Mouse (Mus musculus) forebrain, embryonic 13.5 days (tissue): Measurements from ENCODE around the gene Bpgm. TPM values are rescaled to one million over a fixed set of nuclear protein-coding genes. Genes with fewer than 3 reads are reported as not detected.
A peak's percentile ranks its signal among the peaks of the same experiment; 100 is the strongest.

ENCODE experiments used
- ATAC-seq: fragments of 200-750 bp; cut with Nextera tagmentation; 2 replicates; pipeline ENCODE4 v1.8.0; 2017
- H3K27ac ChIP-seq: fragments of 300-500 bp; sonication (generic); 2 replicates; pipeline ENCODE4 v1.5.1; 2015; ENCODE audit warnings: inconsistent platforms, mild to moderate bottlenecking, moderate library complexity
- H3K27me3 ChIP-seq: fragments of 300-500 bp; sonication (generic); 2 replicates; pipeline ENCODE4 v1.6.1; 2015; ENCODE audit warnings: mild to moderate bottlenecking, inconsistent platforms
- H3K36me3 ChIP-seq: fragments of 300-500 bp; sonication (generic); 2 replicates; pipeline ENCODE4 v1.6.1; 2015; ENCODE audit warnings: mild to moderate bottlenecking, inconsistent platforms; ENCODE audit not compliant: poor library complexity, severe bottlenecking
- H3K4me1 ChIP-seq: fragments of 300-500 bp; sonication (generic); 2 replicates; pipeline ENCODE4 v1.6.1; 2015; ENCODE audit warnings: inconsistent platforms
- H3K4me2 ChIP-seq: fragments of 300-500 bp; sonication (generic); 2 replicates; pipeline ENCODE4 v1.6.1; 2015; ENCODE audit warnings: inconsistent platforms, mild to moderate bottlenecking, moderate library complexity
- H3K4me3 ChIP-seq: fragments of 300-500 bp; sonication (generic); 2 replicates; pipeline ENCODE4 v1.5.1; 2015; ENCODE audit warnings: mild to moderate bottlenecking, inconsistent platforms
- H3K9ac ChIP-seq: fragments of 300-500 bp; sonication (generic); 2 replicates; pipeline ENCODE4 v1.6.1; 2015; ENCODE audit warnings: mild to moderate bottlenecking, inconsistent platforms
- H3K9me3 ChIP-seq: fragments of 300-500 bp; sonication (generic); replicated peaks from 2 replicates; pipeline ENCODE4 v1.6.1; 2016; ENCODE audit warnings: inconsistent platforms
- WGBS: fragments of 180-500 bp; shearing (Covaris S2); methylation state at CpG from one replicate; pipeline ENCODE4 v1.1.7; 2015; 5-methylcytosine and 5-hydroxymethylcytosine counted together
- polyA plus RNA-seq: library from polyadenylated mRNA; unstranded; fragments of >200 nt; fragmentation: Nextera tagmentation; extraction: Ambion mirVana; gene quantifications from 2 replicates; pipeline ENCODE4 v1.2.1, GENCODE M21; 2015

Gene Bpgm
- polyA plus RNA-seq, 1 experiment from 2014 or later, result 57.8 TPM

DNA sequence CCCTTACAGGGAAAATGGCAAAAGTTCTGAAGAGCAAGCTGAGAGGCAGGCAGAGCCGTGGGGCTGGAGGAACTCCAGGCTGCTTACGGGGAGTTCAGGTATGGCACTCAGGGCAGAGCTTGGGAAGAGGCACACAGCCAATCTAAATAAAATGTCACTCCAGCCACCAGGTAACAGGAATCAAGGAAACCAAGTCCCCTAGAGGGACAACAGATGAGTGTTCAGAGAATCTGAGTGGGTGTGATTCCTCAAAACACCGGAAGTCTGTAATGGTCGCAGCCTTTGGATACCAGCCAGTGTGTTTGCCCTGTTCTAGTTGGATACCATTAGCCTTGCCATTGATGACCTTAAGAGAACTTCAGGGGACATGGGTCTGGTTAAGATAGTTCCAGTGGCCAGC, 66.9 kb downstream of the Bpgm start:
- Histone ChIP-seq H3K9ac (no peak overlapping the region), H3K27ac (no peak overlapping the region), H3K4me2 (no peak overlapping the region), H3K4me3 (no peak overlapping the region), H3K36me3 (no peaks in the 10 kb centered on the region), H3K4me1 (peaks cover 13% of the 10 kb centered on the region), H3K9me3 (no peaks in the 10 kb centered on the region), H3K27me3 (no peaks in the 10 kb centered on the region)
- WGBS, result 79% methylated on average over 4 of the region's 4 CpGs
- no peak for ATAC-seq

DNA sequence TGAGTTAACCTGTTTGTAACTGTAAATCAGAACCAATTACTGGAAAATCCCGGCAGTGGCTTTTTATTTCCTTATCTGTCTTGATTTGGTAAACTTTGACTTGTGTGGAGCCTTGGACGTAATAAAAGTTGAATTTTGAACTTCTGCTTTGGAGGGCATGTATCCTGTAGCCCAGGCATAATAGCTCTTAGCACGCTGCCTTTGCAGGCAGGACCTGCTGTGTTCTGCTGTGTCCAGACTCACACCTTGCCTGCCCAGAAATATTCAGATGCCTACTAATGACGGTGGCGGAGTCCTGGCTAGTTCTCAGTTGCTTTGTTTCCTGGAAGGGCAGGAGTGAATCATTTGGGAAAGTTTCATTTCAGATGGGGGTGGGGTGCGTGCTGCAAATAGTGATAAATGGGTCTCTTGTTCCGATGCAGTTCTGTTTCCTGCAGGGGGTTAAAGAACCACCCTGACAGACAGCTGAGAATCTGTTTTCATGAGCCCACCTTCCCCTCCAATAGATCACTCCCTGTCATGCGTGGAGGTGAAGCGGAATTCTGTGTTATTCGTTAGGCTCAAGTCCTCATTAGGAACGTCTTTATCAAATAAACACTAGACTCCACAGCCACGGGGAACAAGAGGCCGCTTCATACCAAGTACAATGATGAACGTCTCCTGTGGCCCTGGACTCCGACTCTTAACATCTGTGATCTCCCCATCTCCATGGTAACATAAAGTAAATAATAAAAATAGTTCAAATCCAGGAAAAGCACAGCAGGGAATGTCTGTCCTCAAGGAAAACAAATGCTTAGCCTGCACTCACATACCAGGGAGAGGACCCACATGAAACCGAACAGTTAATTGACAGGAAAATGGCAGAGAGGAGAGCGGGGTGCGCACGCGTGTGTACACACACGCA, 67.5 kb downstream of the Bpgm start:
- WGBS, result 43% methylated on average over 21 of the region's 21 CpGs
- peak overlapping the region; percentile 10; the same call in 1 of the 2 replicates for H3K4me2 ChIP-seq
- no peaks in the 10 kb centered on the region for H3K27me3 ChIP-seq
- H3K4me1 ChIP-seq, result peaks cover 13% of the 10 kb centered on the region
- no peak for ATAC-seq
- no peak overlapping the region for H3K27ac ChIP-seq
- no peak overlapping the region for H3K9ac ChIP-seq
- H3K36me3 ChIP-seq, result no peaks in the 10 kb centered on the region
- H3K9me3 ChIP-seq, result no peaks in the 10 kb centered on the region
- no peak overlapping the region for H3K4me3 ChIP-seq

DNA sequence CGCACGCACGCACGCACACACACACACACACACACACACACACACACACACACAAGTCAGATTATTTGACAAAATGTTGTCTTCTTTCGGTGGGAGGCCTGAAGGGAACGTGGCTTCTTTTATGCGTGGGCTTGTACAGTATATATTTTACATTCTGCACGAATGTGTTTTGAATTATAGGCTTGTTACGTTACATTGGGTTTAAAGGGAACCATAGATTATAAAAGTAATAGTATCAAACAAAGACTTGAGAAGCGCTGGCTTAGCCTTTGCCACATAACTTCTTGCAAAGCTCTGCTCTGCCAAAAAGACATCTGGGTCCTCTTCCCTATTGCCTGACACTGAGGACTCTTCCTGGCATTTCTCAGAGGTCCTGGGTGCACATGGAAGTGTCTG, 68.2 kb downstream of the Bpgm start:
- Histone ChIP-seq H3K4me3 (no peak overlapping the region), H3K36me3 (no peaks in the 10 kb centered on the region), H3K9me3 (no peaks in the 10 kb centered on the region), H3K27me3 (no peaks in the 10 kb centered on the region), H3K4me1 (peaks cover 13% of the 10 kb centered on the region), H3K9ac (no peak overlapping the region), H3K4me2 (no peak overlapping the region), H3K27ac (no peak overlapping the region)
- no peak for ATAC-seq
- WGBS, result 84% methylated on average over 10 of the region's 10 CpGs

DNA sequence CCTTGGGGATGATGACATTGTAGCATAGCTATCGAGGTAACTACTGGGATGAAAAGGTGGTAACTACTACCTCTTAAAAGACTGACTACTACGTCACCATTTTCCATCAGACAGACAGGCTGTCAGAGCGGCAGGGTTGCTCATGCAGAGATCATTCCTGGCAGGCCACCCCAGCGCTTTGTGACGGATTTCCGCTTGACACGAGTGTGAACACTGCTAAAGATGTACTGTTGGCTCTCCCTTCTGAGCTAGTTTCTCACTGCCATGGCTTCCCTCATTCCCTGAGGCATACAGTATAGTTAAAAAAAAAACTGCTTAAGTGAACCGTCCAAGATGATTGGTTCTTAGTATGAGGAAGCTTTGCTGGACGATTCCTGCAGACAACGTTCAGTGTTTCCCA, 69.3 kb downstream of the Bpgm start:
- no peak overlapping the region for H3K27ac ChIP-seq
- no peaks in the 10 kb centered on the region for H3K27me3 ChIP-seq
- no peaks in the 10 kb centered on the region for H3K36me3 ChIP-seq
- peaks cover 13% of the 10 kb centered on the region for H3K4me1 ChIP-seq
- H3K4me2 ChIP-seq, result no peak overlapping the region
- ATAC-seq, result no peak
- WGBS, result 67% methylated on average over 10 of the region's 10 CpGs
- H3K9me3 ChIP-seq, result no peaks in the 10 kb centered on the region
- no peak overlapping the region for H3K4me3 ChIP-seq
- H3K9ac ChIP-seq, result no peak overlapping the region

DNA sequence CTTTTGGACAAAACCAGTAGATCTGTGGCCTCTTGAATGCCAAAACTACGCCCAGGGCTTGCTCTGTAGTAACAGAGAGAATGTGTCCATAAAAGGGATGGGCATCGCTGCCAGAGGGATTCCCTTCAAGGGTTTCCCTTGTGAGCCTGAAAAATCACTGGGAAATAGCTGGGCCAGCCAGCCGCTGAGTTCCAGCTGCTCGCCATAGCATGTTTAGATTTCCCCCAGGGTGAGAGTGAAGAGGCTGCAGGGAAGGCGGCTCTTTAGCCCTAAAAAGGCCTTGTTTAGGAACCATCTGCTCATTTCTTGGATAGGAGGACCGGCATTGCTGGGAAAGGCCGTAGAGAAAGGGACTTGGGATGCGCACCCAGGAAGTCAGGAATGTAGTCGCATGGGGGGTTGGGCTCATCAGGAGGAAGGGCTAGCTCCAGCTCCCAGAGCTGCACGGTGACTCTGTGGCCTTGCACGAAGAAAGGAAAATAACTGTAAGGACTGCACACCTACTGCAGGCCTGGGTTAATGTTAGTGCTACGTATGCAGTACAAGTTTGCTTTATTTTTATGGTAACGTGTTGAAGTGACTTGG, 72.5 kb downstream of the Bpgm start:
- H3K9me3 ChIP-seq, result no peaks in the 10 kb centered on the region
- peaks cover 6% of the 10 kb centered on the region for H3K4me1 ChIP-seq
- H3K9ac ChIP-seq, result no peak overlapping the region
- H3K4me3 ChIP-seq, result no peak overlapping the region
- no peaks in the 10 kb centered on the region for H3K27me3 ChIP-seq
- ATAC-seq, result no peak
- H3K27ac ChIP-seq, result no peak overlapping the region
- no peak overlapping the region for H3K4me2 ChIP-seq
- H3K36me3 ChIP-seq, result no peaks in the 10 kb centered on the region
- 60% methylated on average over 13 of the region's 13 CpGs for WGBS

DNA sequence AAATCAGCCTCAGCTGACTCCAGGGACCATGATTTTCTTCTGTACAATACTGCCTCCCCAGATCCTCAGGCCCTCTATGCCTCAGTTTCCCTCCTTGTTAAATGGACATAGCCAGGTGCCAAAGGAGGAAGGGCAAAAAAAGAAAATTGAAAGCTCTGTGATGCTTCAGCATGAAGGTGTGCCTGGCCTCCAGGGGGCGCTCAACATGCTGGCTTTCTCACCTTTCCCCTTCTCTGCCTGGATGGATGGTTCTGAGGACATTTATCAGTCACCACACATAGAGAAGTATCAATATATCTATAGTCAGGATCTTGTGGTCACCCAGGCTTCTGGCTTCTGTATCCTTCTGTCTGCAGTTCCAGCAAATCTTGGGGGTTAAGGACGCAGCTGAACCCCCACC, 73.0 kb downstream of the Bpgm start:
- no peak overlapping the region for H3K27ac ChIP-seq
- WGBS, result 33% methylated on average over 2 of the region's 2 CpGs
- no peak overlapping the region for H3K9ac ChIP-seq
- no peaks in the 10 kb centered on the region for H3K27me3 ChIP-seq
- H3K4me1 ChIP-seq, result peaks cover under 1% of the 10 kb centered on the region; the same call in 1 of the 2 replicates
- no peak overlapping the region for H3K4me3 ChIP-seq
- no peaks in the 10 kb centered on the region for H3K9me3 ChIP-seq
- no peaks in the 10 kb centered on the region for H3K36me3 ChIP-seq
- no peak for ATAC-seq
- no peak overlapping the region for H3K4me2 ChIP-seq

DNA sequence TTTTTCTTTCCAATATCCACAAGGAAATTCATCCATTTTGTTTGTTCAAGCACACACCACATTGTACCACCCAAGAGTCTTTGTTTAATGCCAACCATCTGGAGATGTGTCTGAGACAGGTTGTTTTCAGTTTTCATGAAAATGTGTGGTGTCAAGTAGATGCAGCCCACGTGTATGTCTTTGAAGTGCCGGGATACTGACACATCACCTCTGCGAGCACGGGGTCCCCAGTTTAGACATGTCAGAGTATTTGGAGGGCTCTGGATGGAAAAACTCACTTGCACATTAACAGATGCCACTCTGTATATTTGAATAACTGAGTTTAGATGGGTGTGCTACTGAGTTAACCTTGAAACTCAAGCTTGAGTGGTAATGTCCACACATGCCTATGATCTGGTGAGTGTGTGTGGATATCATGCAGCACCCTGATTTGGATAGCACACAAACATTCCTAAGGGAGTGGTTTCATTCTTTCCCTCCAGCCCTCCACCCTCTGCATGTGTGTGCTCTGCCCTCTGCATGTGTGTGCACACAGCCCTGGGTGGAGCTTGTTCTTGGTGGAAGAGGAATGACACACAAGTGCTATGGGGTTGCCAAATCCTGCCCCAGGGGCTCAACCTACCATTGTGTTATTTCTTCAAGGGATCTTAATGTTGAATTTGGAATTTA, 76.6 kb downstream of the Bpgm start:
- WGBS, result 86% methylated on average over 4 of the region's 4 CpGs
- H3K9me3 ChIP-seq, result no peaks in the 10 kb centered on the region
- no peak overlapping the region for H3K9ac ChIP-seq
- H3K4me3 ChIP-seq, result no peak overlapping the region
- no peak overlapping the region for H3K27ac ChIP-seq
- H3K27me3 ChIP-seq, result no peaks in the 10 kb centered on the region
- no peaks in the 10 kb centered on the region for H3K36me3 ChIP-seq
- no peak for ATAC-seq
- no peaks in the 10 kb centered on the region for H3K4me1 ChIP-seq
- no peak overlapping the region for H3K4me2 ChIP-seq

DNA sequence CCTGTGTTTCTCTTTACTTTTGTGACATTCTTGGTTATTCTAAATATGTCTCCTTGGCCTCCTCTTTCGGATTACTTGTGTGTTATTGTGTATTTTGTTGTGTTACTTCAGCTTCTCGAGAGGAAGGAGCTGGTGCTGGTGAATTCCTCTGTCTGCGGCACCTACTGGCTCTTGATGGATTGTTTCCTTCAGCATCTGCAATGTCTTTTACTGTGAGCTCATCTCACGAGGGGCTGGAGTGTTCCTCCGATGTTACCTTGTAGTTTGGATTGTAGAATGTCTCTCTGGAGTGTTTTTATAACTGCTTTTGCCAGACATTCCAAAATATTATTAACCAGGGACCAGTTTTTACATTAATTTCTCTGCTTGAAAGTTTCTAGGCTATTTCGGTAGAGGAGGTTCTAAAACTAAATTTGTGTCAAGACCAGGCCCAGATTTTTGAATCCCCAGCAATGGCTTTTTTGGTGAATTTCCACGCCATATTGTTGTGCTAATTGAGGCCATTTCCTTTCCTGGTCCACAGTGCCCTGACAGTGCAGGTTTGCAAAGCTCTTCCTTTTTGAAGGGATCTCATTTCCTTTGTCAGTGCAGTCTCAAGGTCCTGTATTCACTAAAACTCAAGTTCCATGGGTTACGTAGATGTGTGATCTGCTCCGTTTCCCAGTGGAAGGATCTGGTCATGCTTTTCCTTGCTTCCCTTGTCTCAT, 78.4 kb downstream of the Bpgm start:
- Histone ChIP-seq H3K4me1 (no peaks in the 10 kb centered on the region), H3K9me3 (no peaks in the 10 kb centered on the region), H3K4me3 (no peak overlapping the region), H3K36me3 (no peaks in the 10 kb centered on the region), H3K27ac (no peak overlapping the region), H3K27me3 (no peaks in the 10 kb centered on the region), H3K4me2 (no peak overlapping the region), H3K9ac (no peak overlapping the region)
- ATAC-seq, result no peak
- 90% methylated on average over 9 of the region's 9 CpGs for WGBS

Other genes with a start within 250 kb of the Bpgm start
- 118 and 122 TPM in 2 replicates for gene Akr1b3, start 158.7 kb upstream of the Bpgm start, polyA plus RNA-seq
- 7.4 and 10.8 TPM in 2 replicates for gene Akr1b8, start 122.1 kb upstream of the Bpgm start, polyA plus RNA-seq
- gene Akr1b10, start 92.0 kb upstream of the Bpgm start, polyA plus RNA-seq, result 7.1 and 8.0 TPM in 2 replicates
- gene Akr1b7, start 63.9 kb upstream of the Bpgm start, polyA plus RNA-seq, result not detected in 2 replicates
- 73.1 and 79.4 TPM in 2 replicates for gene Cald1, start 122.3 kb downstream of the Bpgm start, polyA plus RNA-seq